Mouse (Mus musculus) layer of hippocampus, adult 2 months (tissue): ENCODE measurements around the gene Efcab5. TPM values are rescaled to one million over a fixed set of nuclear protein-coding genes. Genes with fewer than 3 reads are reported as not detected.
A peak's percentile ranks its signal among the peaks of the same experiment; 100 is the strongest.
"Not testable (repeated sequence)": the region's sequence is repeated elsewhere in the genome, so short reads cannot be mapped to it uniquely, and the experiment has no call there.

ENCODE experiments used
- DNase-seq, 2 experiments: peaks; one replicate each; pipeline ENCODE4 v3.0.0; 2022; ENCODE audit warnings: low spot score in 2 of 2
- H3K27ac ChIP-seq: fragments of 200-600 bp; 2 replicates; pipeline ENCODE4 v1.8.1; 2022
- H3K4me3 ChIP-seq: fragments of 200-600 bp; 2 replicates; pipeline ENCODE4 v1.8.1; 2022; ENCODE audit warnings: mild to moderate bottlenecking
- CTCF ChIP-seq: fragments of 200-600 bp; conservative IDR thresholded peaks from 2 replicates; pipeline ENCODE4 v1.8.1; 2022; ENCODE audit warnings: antibody characterized with exemption, mild to moderate bottlenecking, moderate library complexity
- microRNA-seq, 2 experiments: library from miRNA; unstranded; fragments of <30 nt; microRNA quantifications; one replicate each; pipeline ENCODE4 v1.2.0; 2021
- total RNA-seq, 2 experiments: library from RNA; stranded (reverse); gene quantifications; 2 replicates each; pipeline ENCODE4 v1.2.3; 2021

The Efcab5 gene
- total RNA-seq, 2 experiments from 2014 or later, result 2.9 to 5.6 TPM

DNA sequence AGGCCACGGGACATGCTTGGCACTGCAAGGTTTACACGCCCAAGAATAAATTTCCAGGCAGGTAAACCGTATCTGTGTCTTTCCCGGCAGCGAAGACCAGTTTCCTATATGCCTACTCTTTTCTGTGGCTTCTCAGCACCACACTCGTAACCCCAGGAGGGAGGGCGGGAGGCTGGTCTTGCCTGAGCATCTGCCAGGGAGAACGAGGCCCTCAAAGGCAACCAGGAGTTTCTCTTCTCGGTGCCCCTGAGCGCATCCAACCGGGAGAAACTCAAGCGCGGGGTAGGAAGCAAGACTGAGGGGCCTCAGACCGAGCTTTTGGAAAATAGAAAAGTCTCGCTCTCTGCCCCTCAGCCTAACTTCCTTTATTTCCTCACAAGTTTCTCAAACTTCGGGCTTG is 111.0 kb downstream of the Efcab5 start:
- no peak for DNase-seq
- H3K27ac ChIP-seq, result peak overlapping the region; percentile 92
- peak overlapping the region; percentile 91 for H3K4me3 ChIP-seq
- no peak for TF ChIP-seq CTCF

DNA sequence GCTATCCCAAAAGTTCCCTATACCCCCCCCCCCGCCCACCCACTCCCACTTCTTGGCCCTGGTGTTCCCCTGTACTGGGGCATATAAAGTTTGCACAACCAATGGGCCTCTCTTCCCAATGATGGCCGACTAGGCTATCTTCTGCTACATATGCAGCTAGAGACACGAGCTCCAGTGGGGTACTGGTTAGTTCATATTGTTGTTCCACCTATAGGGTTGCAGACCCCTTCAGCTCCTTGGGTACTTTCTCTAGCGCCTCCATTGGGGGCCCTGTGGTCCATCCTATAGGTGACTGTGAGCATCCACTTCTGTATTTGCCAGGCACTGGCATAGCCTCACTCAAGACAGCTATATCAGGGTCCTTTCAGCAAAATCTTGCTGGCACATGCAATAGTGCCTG is 111.4 kb downstream of the Efcab5 start:
- not testable (repeated sequence) for H3K27ac ChIP-seq, DNase-seq
- H3K4me3 ChIP-seq, result peak overlapping the region; percentile 91

- no peak for DNase-seq
- TF ChIP-seq CTCF, result peak; percentile 69
- no peak overlapping the region for H3K27ac ChIP-seq
- no peak overlapping the region for H3K4me3 ChIP-seq
Observed at GRCm38 (mm10) chr11:77070721-77071120, 118.0 kb downstream of the Efcab5 start.

DNA sequence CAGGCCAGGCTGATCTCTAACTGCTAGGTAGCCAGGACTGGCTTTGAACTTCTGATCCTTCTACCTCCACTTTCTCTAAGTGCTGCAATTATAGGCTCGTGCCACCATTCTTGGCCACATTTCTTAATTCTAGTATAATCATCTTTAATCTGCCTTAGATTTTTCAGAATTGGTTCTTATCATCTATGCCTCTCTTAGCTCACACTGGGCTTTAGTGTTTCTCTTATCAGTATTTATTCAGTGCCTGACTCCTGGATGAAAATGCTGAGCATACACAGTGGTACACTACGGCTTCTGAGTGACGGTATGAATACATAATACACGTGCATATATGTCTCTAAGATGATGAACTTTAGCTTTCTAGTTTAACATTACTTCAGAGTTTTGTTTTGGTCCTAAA is 119.9 kb downstream of the Efcab5 start:
- H3K4me3 ChIP-seq, result no peak overlapping the region

GRCm38 (mm10) chr11:77063406-77063805 is 125.4 kb downstream of the Efcab5 start:
- no peak for TF ChIP-seq CTCF
- Histone ChIP-seq H3K27ac (no peak overlapping the region), H3K4me3 (no peak overlapping the region)
- DNase-seq, result no peak

More for the DNA sequence above, 119.9 kb downstream of the Efcab5 start:
- no peak for DNase-seq
- TF ChIP-seq CTCF, result no peak
- H3K27ac ChIP-seq, result no peak overlapping the region

GRCm38 (mm10) chr11:77061951-77062350 is 126.8 kb downstream of the Efcab5 start:
- TF ChIP-seq CTCF, result no peak
- no peak for DNase-seq
- Histone ChIP-seq H3K27ac (no peak overlapping the region), H3K4me3 (no peak overlapping the region)

DNA sequence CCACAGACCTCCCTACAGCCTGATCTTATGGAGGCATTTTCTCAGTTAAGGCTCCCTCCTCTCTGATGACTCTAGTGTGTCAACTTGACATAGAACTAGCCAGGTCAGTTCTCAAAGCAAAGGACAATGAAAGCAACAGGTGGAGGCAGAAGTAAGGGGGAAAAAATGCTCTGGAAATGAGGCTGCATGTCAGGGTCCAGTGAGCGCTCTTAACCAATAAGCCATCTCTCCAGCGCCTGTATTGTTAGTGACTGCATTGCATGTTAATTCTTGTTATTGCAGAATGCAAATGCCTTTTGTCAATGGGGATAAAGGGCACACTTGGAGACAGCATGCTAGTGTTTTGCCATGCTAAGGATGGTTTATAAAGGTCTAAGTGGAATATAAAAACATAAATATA is 146.0 kb downstream of the Efcab5 start:
- no peak for DNase-seq
- Histone ChIP-seq H3K27ac (no peak overlapping the region), H3K4me3 (no peak overlapping the region)
- TF ChIP-seq CTCF, result no peak

DNA sequence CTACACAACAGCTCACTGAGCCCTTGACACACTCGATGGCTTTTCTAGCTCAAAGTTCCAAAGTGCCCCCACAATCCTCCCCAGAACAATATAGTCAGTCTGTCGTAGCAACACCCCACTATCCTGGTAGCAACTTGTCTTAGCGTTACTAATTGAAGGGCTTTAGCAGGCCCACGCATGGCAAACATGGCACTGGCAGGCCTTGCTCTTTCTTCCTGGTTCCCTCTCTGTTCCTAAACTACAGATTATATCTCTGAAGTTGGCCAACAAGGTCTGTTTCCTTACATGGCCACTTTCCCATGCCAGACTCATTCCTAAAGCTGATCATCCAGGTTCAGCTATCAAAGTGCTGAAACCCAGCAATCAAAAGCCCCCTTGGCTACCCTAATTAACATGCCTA is 146.9 kb downstream of the Efcab5 start:
- H3K27ac ChIP-seq, result no peak overlapping the region
- DNase-seq, result no peak
- no peak for TF ChIP-seq CTCF
- no peak overlapping the region for H3K4me3 ChIP-seq

Small RNA genes within 50 kb of the gene (microRNA-seq; reads per million reads assigned to microRNA genes)
- gene Mir423, result 1,074 to 1,369 reads per million in 2 experiments

Other genes starting within 250 kb of the Efcab5 start
- gene Slc6a4, start 190.4 kb downstream of the Efcab5 start, total RNA-seq, result not detected
- gene Nsrp1, start 110.5 kb downstream of the Efcab5 start, total RNA-seq, result 10 to 100 TPM; 18.1 to 20.1 TPM
- gene Ssh2, start 27.3 kb upstream of the Efcab5 start, total RNA-seq, result 10 to 100 TPM; 33.6 to 35.9 TPM